Mouse (Mus musculus) gastrocnemius, postnatal 14 days (tissue): Measurements from ENCODE around the gene Gba2. TPM values are rescaled to one million over a fixed set of nuclear protein-coding genes. Genes with fewer than 3 reads are reported as not detected.
"Not testable (repeated sequence)": the region's sequence is repeated elsewhere in the genome, so short reads cannot be mapped to it uniquely, and the experiment has no call there.

ENCODE experiments used
- DNase-seq: peaks from one replicate; pipeline ENCODE4 v3.0.0; 2021; ENCODE audit warnings: mixed read lengths
- intact Hi-C: fragments of 180-260 bp; cut with DNase I; formaldehyde crosslinking; loops from one replicate; pipeline ENCODE4 v1.15.1; 2025; ENCODE audit warnings: low total_unique reads
- total RNA-seq, 2 experiments: library from RNA; stranded (reverse); gene quantifications; 2 replicates each; pipeline ENCODE4 v1.2.3; 2021

The Gba2 gene
- total RNA-seq, 2 experiments from 2014 or later: 5.1 to 6.2 TPM

GRCm38 (mm10) chr4:43558631-43559356 is 19.9 kb downstream of the Gba2 start:
- DNase-seq: peak; percentile 67
- intact Hi-C loops: no loop called here

GRCm38 (mm10) chr4:43558028-43558630 is 20.5 kb downstream of the Gba2 start:
- no peak for DNase-seq
- intact Hi-C loops: no loop called here

GRCm38 (mm10) chr4:43555926-43556325 is 22.7 kb downstream of the Gba2 start:
- intact Hi-C loops: no loop called here

GRCm38 (mm10) chr4:43553891-43554290 is 24.8 kb downstream of the Gba2 start:
- intact Hi-C loops: no loop called here
- no peak for DNase-seq

More at GRCm38 (mm10) chr4:43555926-43556325, 22.7 kb downstream of the Gba2 start:
- DNase-seq: no peak

GRCm38 (mm10) chr4:43552437-43552836 is 26.2 kb downstream of the Gba2 start:
- intact Hi-C loops: no loop called here
- DNase-seq: no peak

- intact Hi-C loops, DNase-seq: not testable (repeated sequence)
Measured at GRCm38 (mm10) chr4:43551854-43552253, 26.8 kb downstream of the Gba2 start.

GRCm38 (mm10) chr4:43549055-43549454 is 29.6 kb downstream of the Gba2 start:
- no peak for DNase-seq
- intact Hi-C loops: no loop called here

- intact Hi-C loops: no loop called here
- DNase-seq: no peak
Measured at GRCm38 (mm10) chr4:43547160-43547559, 31.5 kb downstream of the Gba2 start.

GRCm38 (mm10) chr4:43546375-43547047 is 32.2 kb downstream of the Gba2 start:
- intact Hi-C loops: no loop called here
- no peak for DNase-seq

- DNase-seq: no peak
- intact Hi-C loops: no loop called here
Measured at GRCm38 (mm10) chr4:43542044-43542443, 36.6 kb downstream of the Gba2 start.

- intact Hi-C loops: no loop called here
- no peak for DNase-seq
Measured at GRCm38 (mm10) chr4:43536031-43536430, 42.6 kb downstream of the Gba2 start.

GRCm38 (mm10) chr4:43535628-43536027 is 43.0 kb downstream of the Gba2 start:
- DNase-seq: no peak
- intact Hi-C loops: no loop called here

- DNase-seq: no peak
- intact Hi-C loops: loop anchor here (5.0 kb wide), 1 partner anchor 94 kb away; no protein-coding TSS in a partner anchor
Measured at GRCm38 (mm10) chr4:43533270-43533669, 45.4 kb downstream of the Gba2 start.

GRCm38 (mm10) chr4:43530581-43530980 is 48.1 kb downstream of the Gba2 start:
- peak; percentile 77 for DNase-seq
- intact Hi-C loops: loop anchor here (5.0 kb wide), 1 partner anchor 97 kb away; no protein-coding TSS in a partner anchor

GRCm38 (mm10) chr4:43530081-43530501 is 48.6 kb downstream of the Gba2 start:
- DNase-seq: peak; percentile 29
- intact Hi-C loops: loop anchor here (5.0 kb wide), 1 partner anchor 97 kb away; no protein-coding TSS in a partner anchor

- DNase-seq: no peak
- intact Hi-C loops: no loop called here
Measured at GRCm38 (mm10) chr4:43528487-43528886, 50.2 kb downstream of the Gba2 start.

GRCm38 (mm10) chr4:43527880-43528279 is 50.8 kb downstream of the Gba2 start:
- DNase-seq: no peak
- intact Hi-C loops: no loop called here

- DNase-seq: peak; percentile 87
- intact Hi-C loops: no loop called here
Measured at GRCm38 (mm10) chr4:43519956-43520355, 58.7 kb downstream of the Gba2 start.

- intact Hi-C loops: no loop called here
Measured at GRCm38 (mm10) chr4:43519551-43519950, 59.1 kb downstream of the Gba2 start.

More at GRCm38 (mm10) chr4:43519551-43519950, 59.1 kb downstream of the Gba2 start:
- no peak for DNase-seq
